Mouse (Mus musculus) heart, postnatal 14 days (tissue): ENCODE measurements around the gene Gm21797. TPM values are rescaled to one million over a fixed set of nuclear protein-coding genes. Genes with fewer than 3 reads are reported as not detected.
"Not testable (repeated sequence)": the region's sequence is repeated elsewhere in the genome, so short reads cannot be mapped to it uniquely, and the experiment has no call there.

ENCODE experiments used
- DNase-seq, 2 experiments: peaks; one replicate each; pipeline ENCODE4 v3.0.0; 2021 to 2022
- intact Hi-C: fragments of 180-260 bp; cut with DNase I; formaldehyde crosslinking; loops from one replicate; pipeline ENCODE4 v1.15.1; 2025
- long read RNA-seq, 2 experiments: library from polyadenylated mRNA; stranded (forward); transcript quantifications; one replicate each; pipeline ENCODE4 v2.0.0; 2021
- total RNA-seq, 2 experiments: library from RNA; stranded (reverse); gene quantifications; 2 replicates each; pipeline ENCODE4 v1.2.3; 2021

The Gm21797 gene
- total RNA-seq: not detected
- long read RNA-seq, experiment 1: 0 reads
- long read RNA-seq, experiment 2: 0 reads

DNA sequence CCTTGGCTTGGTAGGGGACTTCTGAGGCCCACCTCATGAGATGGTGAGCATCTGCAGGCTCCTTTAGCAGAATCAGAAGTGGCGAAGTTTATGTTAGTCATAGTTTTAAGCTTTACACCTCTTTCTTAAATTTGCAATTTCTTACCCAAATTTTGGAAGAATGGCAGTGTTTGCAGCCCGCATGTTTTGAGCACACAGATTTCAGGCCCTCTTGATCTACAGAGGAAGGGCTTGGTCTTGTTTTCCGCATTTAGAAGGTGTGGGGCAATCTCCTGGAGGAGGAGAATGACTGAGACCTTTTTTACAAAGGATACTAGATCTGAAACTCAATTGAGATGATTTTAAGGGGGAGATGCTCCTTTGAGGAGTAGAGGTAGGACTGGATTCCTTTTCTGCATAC is at the start of gene Gm21797:
Gene Gm21797 (minus strand): TSS at position 101 of the 400 bp plus-strand sequence.
- DNase-seq, intact Hi-C loops: not testable (repeated sequence)

DNA sequence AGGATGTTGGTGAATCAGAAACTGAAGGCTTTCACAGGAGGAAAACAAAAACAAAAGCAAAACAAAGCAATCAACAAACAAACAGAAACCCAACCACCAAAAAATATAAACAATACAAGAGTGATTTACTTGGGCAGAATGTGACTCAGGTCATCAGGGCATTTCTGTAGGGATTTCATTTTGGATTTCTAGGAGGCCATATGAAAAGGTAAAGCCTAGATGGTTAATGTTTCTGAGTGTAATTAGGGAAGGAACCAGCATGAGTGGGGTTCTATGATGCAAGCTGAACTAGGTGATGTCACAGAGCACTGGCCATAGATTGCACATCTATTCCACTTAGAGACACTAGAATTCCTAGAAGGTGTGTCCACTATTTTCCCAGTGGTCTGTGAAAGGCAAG is 29.0 kb upstream of the Gm21797 start, which contains the start of gene Gm20795:
Gene Gm20795 (plus strand): TSS at position 301 of the 400 bp plus-strand sequence.
- intact Hi-C loops, DNase-seq: not testable (repeated sequence)

Other genes starting within 250 kb of the Gm21797 start
- gene Gm21852, start 123.8 kb downstream of the Gm21797 start, total RNA-seq: not detected
- gene Gm20795, start 29.1 kb upstream of the Gm21797 start, total RNA-seq: not detected